Mouse (Mus musculus): ENCODE measurements around the gene Ttc6. TPM values are rescaled to one million over a fixed set of nuclear protein-coding genes. Genes with fewer than 3 reads are reported as not detected.

The Ttc6 gene
- polyA plus RNA-seq (2014; fragmentation: Illumina TruSeq; extraction: RNeasy Lipid Tissue Mini Kit (QIAGEN cat#74804); ENCODE audit: low read depth, low replicate concordance), result not detected

GRCm38 (mm10) chr12:57563909-57564308, at the start of gene Ttc6:
Gene Ttc6, plus strand, starts transcription at chr12:57564113.

GRCm38 (mm10) chr12:57546415-57547201, 17.3 kb upstream of the Ttc6 start, which contains the start of gene Foxa1:
Gene Foxa1, minus strand, starts transcription at chr12:57546916.

Other genes starting within 250 kb of the Ttc6 start
- not detected for gene Foxa1, start 17.2 kb upstream of the Ttc6 start, polyA plus RNA-seq (2014; fragmentation: Illumina TruSeq; extraction: RNeasy Lipid Tissue Mini Kit (QIAGEN cat#74804); ENCODE audit: low read depth, low replicate concordance)

All from heart, adult 10 weeks (tissue).